Mouse (Mus musculus) limb, embryonic 12.5 days (tissue): ENCODE data around the gene Ndufa5. TPM values are rescaled to one million over a fixed set of nuclear protein-coding genes. Genes with fewer than 3 reads are reported as not detected.

Source experiments
- ATAC-seq: fragments of 200-750 bp; cut with Nextera tagmentation; 2 replicates; pipeline ENCODE4 v1.8.0; 2017; ENCODE audit warnings: low read depth, moderate TSS enrichment; ENCODE audit not compliant: insufficient number of reproducible peaks, insufficient read depth, low FRiP score, low TSS enrichment
- H3K27ac ChIP-seq: fragments of 300-500 bp; sonication (generic); 2 replicates; pipeline ENCODE4 v1.5.1; 2016; ENCODE audit warnings: mild to moderate bottlenecking, moderate library complexity
- H3K27me3 ChIP-seq: fragments of 300-500 bp; sonication (generic); 2 replicates; pipeline ENCODE4 v1.6.1; 2016; ENCODE audit warnings: mild to moderate bottlenecking, moderate library complexity
- H3K36me3 ChIP-seq: fragments of 300-500 bp; sonication (generic); 2 replicates; pipeline ENCODE4 v1.6.1; 2016; ENCODE audit warnings: mild to moderate bottlenecking, moderate library complexity
- H3K4me1 ChIP-seq: fragments of 300-500 bp; sonication (generic); replicated peaks from 2 replicates; pipeline ENCODE4 v1.6.1; 2016
- H3K4me2 ChIP-seq: fragments of 300-500 bp; sonication (generic); 2 replicates; pipeline ENCODE4 v1.6.1; 2016; ENCODE audit warnings: mild to moderate bottlenecking, moderate library complexity
- H3K4me3 ChIP-seq: fragments of 300-500 bp; sonication (generic); replicated peaks from 2 replicates; pipeline ENCODE4 v1.5.1; 2016; ENCODE audit warnings: mild to moderate bottlenecking
- H3K9ac ChIP-seq: fragments of 300-500 bp; sonication (generic); replicated peaks from 2 replicates; pipeline ENCODE4 v1.6.1; 2016; ENCODE audit warnings: mild to moderate bottlenecking, moderate library complexity
- H3K9me3 ChIP-seq: fragments of 300-500 bp; sonication (generic); 2 replicates; pipeline ENCODE4 v1.6.1; 2016; ENCODE audit warnings: mild to moderate bottlenecking, moderate library complexity
- WGBS: fragments of 180-500 bp; shearing (Covaris S2); methylation state at CpG from one replicate; pipeline ENCODE4 v1.1.7; 2016; 5-methylcytosine and 5-hydroxymethylcytosine counted together
- polyA plus RNA-seq: library from polyadenylated mRNA; unstranded; fragments of >200 nt; fragmentation: Nextera tagmentation; extraction: Ambion mirVana; gene quantifications from 2 replicates; pipeline ENCODE4 v1.2.1, GENCODE M21; 2016

Ndufa5 gene
- polyA plus RNA-seq, 1 experiment from 2014 or later, result 345 TPM

DNA sequence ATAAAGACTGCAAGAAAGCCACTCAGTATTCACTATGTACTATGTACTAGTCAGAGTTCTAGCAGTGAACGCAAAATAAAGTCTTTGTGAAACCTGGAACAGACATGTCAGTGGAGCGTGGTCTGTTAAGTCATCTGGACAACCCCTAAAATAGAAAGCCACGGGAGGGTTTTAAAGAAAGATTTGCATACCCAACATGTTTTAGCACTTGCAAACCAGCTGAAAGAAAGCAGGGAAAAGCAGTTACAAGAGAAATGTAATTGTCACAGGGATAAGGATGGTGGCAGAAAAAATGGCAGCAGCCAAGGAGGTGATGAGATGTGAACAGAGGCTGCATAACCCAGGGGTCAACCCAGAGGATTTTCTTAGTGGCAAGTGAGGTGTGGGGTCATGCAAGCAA, 2.1 kb downstream of the Ndufa5 start:
- 0 out of 2 replicates have a peak overlapping the region, but pooled peaks have one; percentile 79 for H3K4me2 ChIP-seq
- H3K9ac ChIP-seq, result no peak overlapping the region
- WGBS, result 88% methylated on average over 3 of the region's 3 CpGs
- H3K27ac ChIP-seq, result no peak overlapping the region
- ATAC-seq, result no peak
- H3K9me3 ChIP-seq, result no peaks in the 10 kb centered on the region
- H3K4me3 ChIP-seq, result peak overlapping the region; percentile 77; the same call in 1 of the 2 replicates
- H3K27me3 ChIP-seq, result no peaks in the 10 kb centered on the region
- H3K36me3 ChIP-seq, result peaks cover 32% of the 10 kb centered on the region
- peaks cover 10% of the 10 kb centered on the region for H3K4me1 ChIP-seq

- Histone ChIP-seq H3K9me3 (no peaks in the 10 kb centered on the region), H3K4me2 (no peak overlapping the region), H3K9ac (no peak overlapping the region), H3K27ac (no peak overlapping the region), H3K4me1 (peaks cover 6% of the 10 kb centered on the region; the same call in 1 of the 2 replicates), H3K4me3 (no peak overlapping the region), H3K36me3 (peaks cover 23% of the 10 kb centered on the region), H3K27me3 (no peaks in the 10 kb centered on the region)
- WGBS, result 43% methylated on average over 2 of the region's 2 CpGs
- ATAC-seq, result no peak; the same call in 1 of the 2 replicates
These were observed 11.6 kb downstream of the Ndufa5 start for GRCm38 (mm10) chr6:24516197-24516596.

- Histone ChIP-seq H3K9me3 (no peaks in the 10 kb centered on the region), H3K4me3 (no peak within 1 kb of the TSS), H3K4me1 (peaks cover 6% of the 10 kb centered on the region; the same call in 1 of the 2 replicates), H3K27ac (no peak within 1 kb of the TSS), H3K4me2 (peak within 1 kb of the TSS; percentile 30), H3K27me3 (no peaks in the 10 kb centered on the region), H3K36me3 (peaks cover 14% of the 10 kb centered on the region), H3K9ac (no peak within 1 kb of the TSS)
- 29% methylated on average over 13 of the region's 13 CpGs for WGBS
- ATAC-seq, result peak; percentile 37; the same call in 1 of the 2 replicates
These were observed 13.1 kb downstream of the Ndufa5 start, which contains the start of gene Iqub for GRCm38 (mm10) chr6:24514552-24515284. Gene Iqub, minus strand, starts transcription at chr6:24515067.

DNA sequence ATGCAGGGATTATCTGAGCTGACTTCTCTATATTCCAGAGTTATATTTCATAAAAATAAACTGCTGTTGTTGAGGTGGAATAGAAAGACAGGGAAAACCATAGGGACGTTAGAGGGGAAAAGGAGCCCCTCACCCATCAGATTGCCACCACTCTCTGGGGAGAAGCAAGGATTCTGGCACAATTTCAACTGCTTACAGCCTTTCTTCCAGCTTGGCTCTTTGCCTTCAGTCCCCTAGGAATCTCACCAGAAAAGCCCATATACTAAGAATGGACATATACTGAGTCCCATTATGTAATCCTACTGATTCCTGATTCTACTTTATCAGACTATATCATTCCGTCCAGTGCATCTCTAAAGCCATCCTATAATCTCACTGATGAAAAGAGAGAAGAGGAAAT, 23.7 kb downstream of the Ndufa5 start:
- no peak overlapping the region for H3K4me3 ChIP-seq

DNA sequence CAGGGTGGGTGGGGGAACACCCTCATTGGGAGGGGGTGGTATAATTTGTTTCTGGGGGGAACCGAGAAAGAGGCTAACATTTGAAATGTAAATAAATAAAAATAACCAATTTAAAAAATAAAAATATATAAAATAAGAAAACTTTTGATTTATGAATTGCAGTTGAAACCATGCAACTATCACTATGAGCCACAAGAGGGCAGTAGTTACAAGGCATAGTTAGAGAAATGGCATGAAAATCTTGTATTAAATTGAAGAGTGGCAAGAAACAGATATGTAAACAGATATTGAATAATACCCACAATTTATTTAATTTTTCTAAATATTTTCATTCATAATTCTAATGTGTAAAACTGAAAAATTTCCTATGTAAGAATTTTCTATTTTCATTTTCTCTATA, 37.5 kb downstream of the Ndufa5 start:
- Histone ChIP-seq H3K36me3 (no peaks in the 10 kb centered on the region), H3K27me3 (no peaks in the 10 kb centered on the region), H3K9me3 (no peaks in the 10 kb centered on the region), H3K4me2 (no peak overlapping the region), H3K9ac (no peak overlapping the region), H3K4me1 (no peaks in the 10 kb centered on the region), H3K27ac (no peak overlapping the region), H3K4me3 (no peak overlapping the region)
- WGBS, result 30% methylated on average over 1 of the region's 1 CpGs
- no peak for ATAC-seq

More for the DNA sequence above, 23.7 kb downstream of the Ndufa5 start:
- H3K36me3 ChIP-seq, result no peaks in the 10 kb centered on the region
- no peak overlapping the region for H3K4me2 ChIP-seq
- ATAC-seq, result no peak
- H3K9ac ChIP-seq, result no peak overlapping the region
- 88% methylated on average over 2 of the region's 2 CpGs for WGBS
- H3K27me3 ChIP-seq, result no peaks in the 10 kb centered on the region
- no peak overlapping the region for H3K27ac ChIP-seq
- H3K9me3 ChIP-seq, result no peaks in the 10 kb centered on the region
- H3K4me1 ChIP-seq, result no peaks in the 10 kb centered on the region

GRCm38 (mm10) chr6:24486530-24486929, 41.3 kb downstream of the Ndufa5 start:
- Histone ChIP-seq H3K9me3 (no peaks in the 10 kb centered on the region), H3K4me3 (no peak overlapping the region), H3K4me1 (no peaks in the 10 kb centered on the region), H3K36me3 (no peaks in the 10 kb centered on the region), H3K27ac (no peak overlapping the region), H3K4me2 (no peak overlapping the region), H3K9ac (no peak overlapping the region), H3K27me3 (no peaks in the 10 kb centered on the region)
- ATAC-seq, result no peak
- WGBS, result 77% methylated on average over 5 of the region's 5 CpGs

- H3K4me3 ChIP-seq, result no peak overlapping the region
- WGBS, result 90% methylated on average over 1 of the region's 1 CpGs
- H3K27me3 ChIP-seq, result no peaks in the 10 kb centered on the region
- H3K36me3 ChIP-seq, result no peaks in the 10 kb centered on the region
- H3K9me3 ChIP-seq, result no peaks in the 10 kb centered on the region
- H3K9ac ChIP-seq, result no peak overlapping the region
- H3K4me1 ChIP-seq, result no peaks in the 10 kb centered on the region
- H3K27ac ChIP-seq, result no peak overlapping the region
- no peak overlapping the region for H3K4me2 ChIP-seq
- ATAC-seq, result no peak
These were observed 57.2 kb downstream of the Ndufa5 start for GRCm38 (mm10) chr6:24470571-24471132.

DNA sequence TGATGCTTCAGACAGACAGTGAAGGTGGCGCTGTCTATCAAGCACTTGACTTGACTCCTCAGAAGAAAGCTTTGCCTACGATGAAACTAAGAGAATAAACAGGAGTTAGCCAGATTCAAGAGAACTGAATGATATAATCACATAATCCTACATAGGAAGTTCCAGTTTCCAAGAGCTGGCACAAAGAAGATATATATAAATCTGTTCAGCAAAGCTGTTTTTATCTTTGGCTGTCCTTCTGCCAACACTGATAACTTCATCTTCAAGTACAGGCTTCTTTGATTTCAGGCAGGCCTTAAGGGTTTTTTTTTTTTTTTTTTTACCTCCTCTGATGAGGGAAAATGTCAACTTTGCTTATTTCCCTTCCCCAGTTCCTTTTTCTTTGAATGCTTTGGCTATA, 57.7 kb downstream of the Ndufa5 start:
- H3K27me3 ChIP-seq, result no peaks in the 10 kb centered on the region
- H3K4me3 ChIP-seq, result no peak overlapping the region
- WGBS, result 86% methylated on average over 2 of the region's 2 CpGs
- no peaks in the 10 kb centered on the region for H3K4me1 ChIP-seq
- H3K27ac ChIP-seq, result no peak overlapping the region
- no peak overlapping the region for H3K9ac ChIP-seq
- H3K36me3 ChIP-seq, result no peaks in the 10 kb centered on the region
- ATAC-seq, result no peak
- H3K4me2 ChIP-seq, result no peak overlapping the region
- H3K9me3 ChIP-seq, result no peaks in the 10 kb centered on the region

Other genes starting within 250 kb of the Ndufa5 start
- gene Iqub, start 12.9 kb downstream of the Ndufa5 start, polyA plus RNA-seq, result 0.10 TPM in 1 of 2 replicates, not detected in the other
- not detected in 2 replicates for gene Asb15, start 131 bp upstream of the Ndufa5 start, polyA plus RNA-seq
- 0.31 TPM in 1 of 2 replicates, not detected in the other for gene Lmod2, start 69.7 kb upstream of the Ndufa5 start, polyA plus RNA-seq
- 79.7 and 80.7 TPM in 2 replicates for gene Wasl, start 137.0 kb upstream of the Ndufa5 start, polyA plus RNA-seq
- not detected in 2 replicates for gene Hyal6, start 205.2 kb upstream of the Ndufa5 start, polyA plus RNA-seq
- gene Hyal4, start 220.3 kb upstream of the Ndufa5 start, polyA plus RNA-seq, result not detected in 2 replicates